Mouse (Mus musculus): ENCODE data around the gene Adm.
A peak's percentile ranks its signal among the peaks of the same experiment; 100 is the strongest.

Adm gene

DNA sequence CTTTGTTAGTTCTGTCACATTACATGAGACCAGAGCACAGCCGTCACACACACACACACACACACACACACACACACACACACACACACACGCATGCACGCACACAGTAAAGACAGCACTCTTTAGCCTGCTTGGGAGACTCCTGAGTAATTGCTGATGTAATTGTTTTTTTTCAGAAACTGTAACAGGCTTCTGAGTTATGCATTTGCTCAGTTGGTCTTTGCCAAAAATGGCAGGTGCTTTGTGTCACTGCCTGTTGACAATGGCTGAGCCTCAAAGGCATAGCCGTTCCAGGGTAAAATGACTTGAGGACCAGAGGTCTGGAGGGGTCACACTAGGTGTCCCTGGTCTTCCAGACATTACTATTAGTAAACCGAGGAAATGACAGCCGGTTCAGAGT lies 40.8 kb downstream of the Adm start:
- DNase-seq = peak in 1 of 2 experiments; percentile 42

DNA sequence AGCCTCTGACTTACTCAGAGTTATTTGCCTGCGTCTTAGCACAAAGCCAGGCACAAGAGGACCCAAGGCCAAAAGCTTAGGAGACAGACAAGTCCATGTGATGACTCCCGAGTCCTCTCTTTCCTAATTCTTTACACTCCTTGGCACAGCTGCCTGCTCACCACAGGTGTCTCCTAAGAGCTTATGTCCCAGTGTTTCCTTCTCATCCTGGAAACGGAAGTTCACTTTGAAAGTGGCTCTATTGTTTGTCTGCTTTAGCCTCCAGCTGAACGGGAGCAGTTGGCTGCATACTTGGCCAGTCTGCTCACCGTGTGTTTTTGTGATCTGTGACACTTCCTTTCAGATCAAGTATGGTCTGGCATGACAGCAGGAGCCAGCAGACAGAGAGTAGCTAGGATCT lies 41.3 kb downstream of the Adm start:
- DNase-seq = peak in 1 of 2 experiments; percentile 13

DNA sequence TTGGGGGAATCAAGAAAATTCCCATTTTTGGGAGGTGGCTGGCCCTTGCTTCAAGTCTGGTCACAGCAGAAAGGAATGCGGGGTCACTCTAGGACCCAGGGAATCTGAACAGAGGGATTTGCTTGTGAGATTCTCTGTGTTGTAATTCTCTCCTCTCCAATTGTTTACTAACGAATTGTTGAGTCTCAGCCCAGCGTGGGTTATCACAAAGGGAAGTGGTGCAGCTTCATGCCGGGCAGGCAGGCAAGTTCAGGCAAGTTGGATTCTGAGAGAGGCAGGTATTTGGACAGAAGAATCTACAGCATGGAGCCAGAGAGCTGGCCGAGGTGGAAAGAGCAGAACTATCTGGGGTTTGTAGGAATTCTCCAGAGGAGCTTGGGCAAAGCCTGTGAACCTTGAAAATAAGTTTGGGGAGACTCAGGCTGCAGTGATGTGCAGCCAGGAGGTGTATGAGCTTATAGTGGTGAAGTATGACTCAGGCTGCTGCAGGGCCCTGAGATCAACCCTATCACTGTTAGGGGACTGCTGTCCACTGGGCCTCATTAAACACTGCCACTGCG lies 43.7 kb downstream of the Adm start:
- peak in 1 of 2 experiments; percentile 40 for DNase-seq
